Mouse (Mus musculus) neutrophil, adult 5-6 weeks (primary cell): Measurements from ENCODE around the gene Ccdc171. TPM values are rescaled to one million over a fixed set of nuclear protein-coding genes. Genes with fewer than 3 reads are reported as not detected.

ENCODE experiments used
- ATAC-seq: fragments of 151-379, 151-347 bp; 2 replicates; pipeline ENCODE4 v1.8.0; 2017; ENCODE audit warnings: mild to moderate bottlenecking, moderate TSS enrichment; ENCODE audit not compliant: insufficient number of reproducible peaks, poor library complexity, low FRiP score, severe bottlenecking; ENCODE audit errors: extremely low read depth
- total RNA-seq: library from RNA; stranded (forward); fragments of 200-1000 nt; gene quantifications from 2 replicates; pipeline ENCODE4 v1.2.3, GENCODE M21; 2017

Ccdc171 gene
- total RNA-seq, 1 experiment from 2014 or later, result 22.3 TPM

GRCm38 (mm10) chr4:83739137-83739890, 214.0 kb downstream of the Ccdc171 start:
- no peak for ATAC-seq

- no peak for ATAC-seq
Observed at GRCm38 (mm10) chr4:83739891-83740277, 214.5 kb downstream of the Ccdc171 start.

GRCm38 (mm10) chr4:83742806-83743460, 217.6 kb downstream of the Ccdc171 start:
- ATAC-seq, result no peak

DNA sequence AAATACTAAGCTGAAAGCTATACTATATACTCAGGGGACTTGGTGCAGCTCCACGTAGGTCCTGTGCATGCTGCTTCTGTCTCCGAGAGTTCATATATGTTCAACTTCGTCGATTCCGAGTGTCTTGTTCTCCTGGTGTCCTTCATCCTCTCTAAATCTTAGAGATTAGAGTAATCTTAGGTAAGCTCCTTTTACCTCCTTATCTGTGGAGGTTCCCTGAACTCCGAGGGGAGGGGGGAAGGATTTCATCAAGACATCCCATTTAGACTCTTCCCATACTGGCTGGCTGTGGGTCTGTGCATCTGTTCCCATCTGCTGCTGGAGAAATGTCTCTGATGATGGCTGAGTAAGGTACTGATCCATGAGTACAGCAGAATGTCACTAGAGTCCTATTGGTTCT, 249.8 kb downstream of the Ccdc171 start:
- ATAC-seq, result no peak

DNA sequence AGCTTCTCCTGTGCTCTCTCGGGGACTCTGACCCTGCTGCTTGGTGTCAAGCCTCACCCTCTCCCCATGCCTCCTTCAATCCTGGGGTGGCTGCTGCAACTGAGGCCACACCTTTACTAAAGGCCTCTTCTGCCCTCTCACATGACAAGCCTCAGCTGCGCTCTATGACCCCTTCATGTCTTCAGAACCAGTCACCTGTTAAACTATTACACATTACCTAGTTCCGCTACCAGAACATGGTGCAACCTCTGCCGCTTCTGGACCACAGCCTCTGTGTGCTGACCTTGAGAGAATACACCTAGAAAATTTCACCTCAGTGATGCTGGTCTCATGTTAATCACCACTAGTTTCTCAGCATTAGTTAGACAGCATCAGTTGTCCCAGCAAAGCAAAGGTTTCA, 254.7 kb downstream of the Ccdc171 start:
- ATAC-seq, result no peak

- no peak for ATAC-seq
Observed at GRCm38 (mm10) chr4:83785115-83785514, 259.8 kb downstream of the Ccdc171 start.

- ATAC-seq, result no peak
Observed at GRCm38 (mm10) chr4:83791811-83792210, 266.5 kb downstream of the Ccdc171 start.

DNA sequence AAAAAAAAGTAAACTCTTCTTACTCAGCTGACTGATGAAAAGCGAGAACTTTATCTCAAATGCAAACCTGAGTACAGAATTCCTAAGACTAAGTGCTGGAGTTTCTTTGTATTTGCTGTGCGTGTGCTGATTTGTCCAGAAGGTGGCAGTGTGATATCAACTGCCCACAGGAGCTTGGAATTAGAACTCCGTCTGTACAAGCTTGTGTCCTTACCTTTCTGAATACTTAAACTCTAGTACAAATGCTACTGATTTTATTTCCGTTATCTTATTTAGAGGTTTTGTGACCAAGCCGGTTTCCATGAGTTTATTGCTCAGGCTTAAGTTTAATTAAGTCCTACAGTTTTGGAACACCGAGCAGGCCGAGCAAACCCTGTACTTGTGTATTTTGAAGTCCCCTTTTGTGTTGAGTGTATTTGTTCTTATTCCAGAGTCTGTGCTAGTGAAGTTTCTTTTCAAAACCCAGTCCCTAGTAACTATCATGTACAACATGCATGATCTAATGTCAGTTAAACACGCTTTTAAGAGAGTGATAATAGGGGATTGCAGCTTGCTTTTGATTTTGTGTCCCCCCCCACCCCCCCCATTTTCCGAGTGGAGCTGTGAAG, 269.1 kb downstream of the Ccdc171 start:
- no peak for ATAC-seq

GRCm38 (mm10) chr4:83794930-83795459, 269.6 kb downstream of the Ccdc171 start:
- no peak for ATAC-seq

GRCm38 (mm10) chr4:83797976-83798375, 272.6 kb downstream of the Ccdc171 start:
- ATAC-seq, result no peak

DNA sequence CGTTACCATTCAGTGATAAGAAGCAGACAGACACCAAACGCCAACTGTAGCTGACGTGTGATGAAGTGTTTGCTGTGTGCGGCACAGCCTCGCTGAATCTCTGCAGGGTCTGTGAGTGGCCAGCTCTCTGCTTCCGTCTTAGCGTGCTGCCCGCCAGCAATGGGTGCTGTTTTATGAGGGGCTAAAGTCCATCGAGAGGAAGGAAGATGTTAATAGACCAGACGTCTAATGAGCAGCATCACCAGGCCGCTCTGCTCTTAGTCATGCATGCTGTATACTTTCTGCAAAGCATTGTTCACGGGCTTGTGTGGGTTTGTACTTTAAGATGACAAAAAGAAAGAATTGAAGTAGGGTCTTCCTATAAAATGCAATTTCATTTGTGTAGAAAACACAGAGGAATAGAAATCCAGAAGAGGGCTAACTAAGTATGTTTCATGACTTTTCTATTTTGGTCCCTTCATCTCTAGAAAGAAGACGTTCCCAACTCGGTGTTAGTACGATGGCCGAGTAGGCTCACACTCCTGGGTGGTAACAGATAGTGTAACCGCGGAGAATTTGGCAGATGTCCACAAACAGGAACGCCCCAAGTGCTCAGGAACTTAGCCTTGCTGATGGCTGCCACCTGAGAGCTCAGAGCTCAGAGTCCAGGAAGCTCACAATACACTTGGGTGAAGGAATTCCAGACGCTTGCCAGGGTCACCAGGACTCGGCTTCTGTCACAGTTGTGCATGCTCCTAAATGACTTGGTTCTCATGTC, 273.5 kb downstream of the Ccdc171 start:
- ATAC-seq, result no peak

DNA sequence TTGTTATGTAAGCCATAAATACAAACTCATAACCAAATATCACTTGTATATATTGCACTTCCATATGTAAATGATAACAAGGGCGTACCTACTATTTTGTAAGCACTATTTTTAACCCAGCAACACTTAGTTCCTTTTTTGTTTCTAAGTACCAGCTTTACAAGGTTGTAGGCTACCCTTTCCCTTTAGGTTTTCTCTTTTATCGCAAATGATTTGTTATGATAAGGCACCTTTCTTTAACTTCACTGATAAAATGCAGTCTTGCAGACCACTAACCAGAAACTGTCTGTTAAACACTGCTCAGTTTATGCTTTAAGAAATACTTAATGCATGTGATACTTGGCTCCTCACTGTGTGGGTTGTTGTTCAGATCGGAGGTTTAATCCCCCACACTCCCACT, 275.1 kb downstream of the Ccdc171 start:
- ATAC-seq, result no peak

DNA sequence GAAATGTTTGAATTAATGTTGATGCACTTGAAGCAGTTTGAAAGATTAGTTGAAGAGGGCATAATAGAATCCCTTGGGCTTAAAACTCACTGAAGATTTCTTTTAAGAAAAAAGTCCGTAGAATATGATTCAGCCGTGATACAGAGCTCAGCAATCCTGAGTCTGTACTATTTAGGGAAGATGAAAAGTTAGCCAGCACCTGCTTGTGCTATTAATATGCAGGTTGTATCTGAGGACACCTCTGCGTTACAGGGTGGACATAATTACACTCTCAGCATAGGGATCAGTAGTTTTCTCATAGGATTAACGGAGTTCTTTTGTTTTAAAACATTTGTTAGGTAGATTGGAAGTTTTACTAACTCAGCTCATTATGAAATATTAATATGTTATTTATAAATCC, 291.6 kb downstream of the Ccdc171 start:
- ATAC-seq, result no peak

GRCm38 (mm10) chr4:83829718-83830459, 304.5 kb downstream of the Ccdc171 start:
- no peak for ATAC-seq

DNA sequence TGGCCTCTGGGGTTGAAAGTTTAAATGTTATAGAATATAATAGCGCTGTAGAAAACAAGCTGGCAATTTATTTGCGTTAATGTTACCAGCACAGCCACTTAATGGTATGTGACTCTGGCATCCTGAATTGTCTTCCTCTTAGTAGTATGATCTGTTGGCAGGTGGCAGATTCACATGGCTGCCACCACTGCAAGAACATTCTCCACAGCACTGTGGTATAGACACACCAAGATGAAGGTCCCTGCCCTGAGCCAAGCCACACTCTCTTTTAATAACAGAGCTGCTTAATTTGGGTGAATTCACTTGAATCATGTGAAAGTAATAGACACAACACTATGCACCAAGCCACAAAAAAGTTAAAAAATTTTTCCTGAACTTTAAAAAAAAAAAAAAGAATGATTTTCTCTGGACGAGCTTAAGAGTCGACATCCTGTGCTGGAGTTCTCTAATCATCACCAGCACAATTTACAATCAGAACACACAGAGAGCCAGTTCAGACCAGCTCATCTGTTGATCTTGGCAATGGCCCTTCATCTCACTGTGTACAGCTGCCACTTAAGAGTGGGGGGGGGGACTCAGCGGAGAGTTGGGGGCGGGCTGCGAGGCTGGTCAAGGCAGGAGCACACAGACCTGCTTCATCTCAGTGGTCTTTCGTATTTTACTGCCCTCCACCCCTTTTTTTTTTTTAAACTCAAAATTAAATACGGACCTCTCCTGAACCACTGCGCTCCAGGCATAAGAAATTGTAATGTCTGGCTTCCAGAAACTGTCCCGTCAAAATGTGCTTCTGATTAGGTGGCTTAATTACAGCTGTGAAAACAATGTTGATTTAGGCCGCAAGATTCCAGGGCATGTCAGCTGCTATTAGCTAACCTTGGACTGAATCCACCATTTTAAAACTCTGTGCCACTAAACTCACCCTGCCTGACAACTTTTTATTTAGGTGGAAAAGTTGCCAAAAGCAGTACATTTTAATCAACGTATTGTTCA, 305.8 kb downstream of the Ccdc171 start:
- no peak for ATAC-seq

DNA sequence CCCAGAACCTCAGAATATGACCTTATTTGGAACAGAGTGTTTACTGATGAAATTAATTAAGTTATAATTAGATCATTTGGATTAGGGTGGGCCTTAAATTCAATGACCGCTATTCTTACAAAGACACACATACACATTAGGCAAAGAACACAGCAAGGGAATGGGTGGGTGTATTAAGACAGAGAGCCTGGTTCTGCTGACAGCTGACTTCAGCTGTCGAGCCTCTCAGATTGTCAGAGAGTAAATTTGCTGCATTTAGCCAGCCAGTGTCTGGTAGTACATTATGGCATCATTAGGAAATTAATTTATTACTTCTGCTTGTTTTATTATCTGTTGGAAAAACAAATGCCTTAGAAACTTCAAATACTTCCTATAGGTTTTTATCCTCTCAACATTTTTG, 313.7 kb downstream of the Ccdc171 start:
- no peak for ATAC-seq

DNA sequence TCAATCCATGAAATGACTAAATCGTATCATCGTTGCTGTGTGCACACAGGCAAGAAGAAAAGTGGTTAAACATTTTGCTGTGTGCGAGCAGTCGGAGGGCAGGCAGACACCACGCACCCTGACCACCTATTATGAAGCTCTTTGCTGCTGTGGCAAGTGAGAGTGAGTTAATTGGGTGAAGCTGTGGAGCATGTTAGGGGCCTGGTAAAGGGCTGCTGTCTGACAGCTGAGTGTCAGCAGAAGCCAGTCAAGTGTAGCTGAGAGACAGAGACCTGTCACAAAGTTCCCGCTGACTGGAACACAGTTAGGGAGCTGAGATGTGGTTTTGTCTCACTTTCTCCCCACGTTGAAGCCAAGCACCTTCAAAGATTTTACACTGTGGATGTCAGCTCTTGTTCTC, 321.0 kb downstream of the Ccdc171 start:
- ATAC-seq, result no peak

DNA sequence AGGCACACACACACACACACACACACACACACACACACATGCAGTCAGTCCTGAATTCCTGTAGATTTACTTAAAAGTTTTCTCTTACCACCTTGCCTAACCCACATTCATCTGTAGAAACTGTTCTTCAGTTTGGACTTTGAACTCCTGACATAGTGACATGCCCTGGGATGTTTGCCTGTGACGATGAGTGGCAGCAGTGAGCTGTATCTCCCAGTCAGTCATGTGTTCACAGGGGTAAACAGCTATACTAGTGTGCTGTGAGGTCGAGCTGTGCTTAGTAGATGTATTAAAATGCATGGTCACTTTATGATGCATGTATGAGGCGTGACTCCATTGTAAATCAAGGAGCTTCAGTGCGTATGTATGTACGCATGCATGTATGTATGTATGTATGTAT, 328.5 kb downstream of the Ccdc171 start:
- ATAC-seq, result no peak
